Mouse (Mus musculus) heart, embryonic 15.5 days (tissue): ENCODE results near the gene Fzd9. TPM values are rescaled to one million over a fixed set of nuclear protein-coding genes. Genes with fewer than 3 reads are reported as not detected.

Source experiments
- ATAC-seq: fragments of 200-750 bp; cut with Nextera tagmentation; replicated peaks from 2 replicates; pipeline ENCODE4 v1.8.0; 2017; ENCODE audit warnings: low read depth, moderate TSS enrichment; ENCODE audit not compliant: insufficient number of reproducible peaks, insufficient read depth, low FRiP score
- H3K27ac ChIP-seq: fragments of 300-500 bp; sonication (generic); 2 replicates; pipeline ENCODE4 v1.5.1; 2015; ENCODE audit warnings: mild to moderate bottlenecking, inconsistent platforms
- H3K27me3 ChIP-seq: fragments of 300-500 bp; sonication (generic); 2 replicates; pipeline ENCODE4 v1.6.1; 2015; ENCODE audit warnings: inconsistent platforms
- H3K36me3 ChIP-seq: fragments of 300-500 bp; sonication (generic); 2 replicates; pipeline ENCODE4 v1.6.1; 2015; ENCODE audit warnings: mild to moderate bottlenecking, inconsistent platforms
- H3K4me1 ChIP-seq: fragments of 300-500 bp; sonication (generic); replicated peaks from 2 replicates; pipeline ENCODE4 v1.6.1; 2015; ENCODE audit warnings: inconsistent platforms
- H3K4me2 ChIP-seq: fragments of 300-500 bp; sonication (generic); 2 replicates; pipeline ENCODE4 v1.6.1; 2015; ENCODE audit warnings: inconsistent platforms, mild to moderate bottlenecking, moderate library complexity
- H3K4me3 ChIP-seq: fragments of 300-500 bp; sonication (generic); 2 replicates; pipeline ENCODE4 v1.5.1; 2015; ENCODE audit warnings: mild to moderate bottlenecking, inconsistent platforms
- H3K9ac ChIP-seq: fragments of 300-500 bp; sonication (generic); 2 replicates; pipeline ENCODE4 v1.6.1; 2015; ENCODE audit warnings: mild to moderate bottlenecking, inconsistent platforms
- H3K9me3 ChIP-seq: fragments of 300-500 bp; sonication (generic); replicated peaks from 2 replicates; pipeline ENCODE4 v1.6.1; 2016; ENCODE audit warnings: inconsistent platforms
- WGBS: fragments of 180-500 bp; shearing (Covaris S2); methylation state at CpG from one replicate; pipeline ENCODE4 v1.1.7; 2015; ENCODE audit warnings: mixed read lengths; 5-methylcytosine and 5-hydroxymethylcytosine counted together
- polyA plus RNA-seq: library from polyadenylated mRNA; unstranded; fragments of >200 nt; fragmentation: Nextera tagmentation; extraction: Ambion mirVana; gene quantifications from 2 replicates; pipeline ENCODE4 v1.2.1, GENCODE M21; 2015

Fzd9 gene
- polyA plus RNA-seq, 1 experiment from 2014 or later: 5.0 TPM

GRCm38 (mm10) chr5:135270361-135270760 is 19.3 kb upstream of the Fzd9 start:
- Histone ChIP-seq H3K9ac (no peak overlapping the region), H3K27ac (no peak overlapping the region), H3K4me1 (peaks cover 16% of the 10 kb centered on the region), H3K27me3 (no peaks in the 10 kb centered on the region), H3K4me3 (no peak overlapping the region), H3K4me2 (no peak overlapping the region), H3K36me3 (no peaks in the 10 kb centered on the region), H3K9me3 (no peaks in the 10 kb centered on the region)
- no peak for ATAC-seq
- WGBS: 88% methylated on average over 4 of the region's 4 CpGs

GRCm38 (mm10) chr5:135269451-135269850 is 18.4 kb upstream of the Fzd9 start:
- Histone ChIP-seq H3K4me2 (no peak overlapping the region), H3K36me3 (no peaks in the 10 kb centered on the region), H3K27ac (peak overlapping the region; percentile 27; the same call in 1 of the 2 replicates), H3K27me3 (no peaks in the 10 kb centered on the region), H3K4me3 (no peak overlapping the region), H3K4me1 (peaks cover 11% of the 10 kb centered on the region), H3K9ac (no peak overlapping the region), H3K9me3 (no peaks in the 10 kb centered on the region)
- ATAC-seq: 0 out of 2 replicates have a peak, but pooled peaks have one; percentile 25
- WGBS: 50% methylated on average over 8 of the region's 8 CpGs

GRCm38 (mm10) chr5:135264548-135264947 is 13.5 kb upstream of the Fzd9 start:
- H3K4me1 ChIP-seq: peaks cover 17% of the 10 kb centered on the region
- H3K9ac ChIP-seq: no peak overlapping the region
- no peaks in the 10 kb centered on the region for H3K27me3 ChIP-seq
- WGBS: 38% methylated on average over 9 of the region's 9 CpGs
- H3K4me3 ChIP-seq: no peak overlapping the region; the same call in 1 of the 2 replicates
- peak overlapping the region; percentile 48 for H3K27ac ChIP-seq
- H3K4me2 ChIP-seq: peak overlapping the region; percentile 46
- H3K9me3 ChIP-seq: no peaks in the 10 kb centered on the region
- ATAC-seq: peak; percentile 36; the same call in 1 of the 2 replicates
- no peaks in the 10 kb centered on the region for H3K36me3 ChIP-seq

GRCm38 (mm10) chr5:135263866-135264503 is 13.0 kb upstream of the Fzd9 start:
- Histone ChIP-seq H3K4me3 (peak overlapping the region; percentile 22; the same call in 1 of the 2 replicates), H3K9me3 (no peaks in the 10 kb centered on the region), H3K27ac (peak overlapping the region; percentile 48), H3K27me3 (no peaks in the 10 kb centered on the region), H3K4me2 (peak overlapping the region; percentile 46), H3K9ac (no peak overlapping the region), H3K4me1 (peaks cover 13% of the 10 kb centered on the region), H3K36me3 (no peaks in the 10 kb centered on the region)
- ATAC-seq: peak; percentile 90
- 13% methylated on average over 17 of the region's 17 CpGs for WGBS

GRCm38 (mm10) chr5:135258280-135259150 is 7.5 kb upstream of the Fzd9 start:
- no peaks in the 10 kb centered on the region for H3K27me3 ChIP-seq
- peaks cover 8% of the 10 kb centered on the region; the same call in 1 of the 2 replicates for H3K9me3 ChIP-seq
- H3K4me3 ChIP-seq: peak overlapping the region; percentile 29; the same call in 1 of the 2 replicates
- 32% methylated on average over 30 of the region's 30 CpGs for WGBS
- H3K27ac ChIP-seq: peak overlapping the region; percentile 81
- H3K4me1 ChIP-seq: peaks cover 16% of the 10 kb centered on the region
- H3K9ac ChIP-seq: peak overlapping the region; percentile 38; the same call in 1 of the 2 replicates
- H3K36me3 ChIP-seq: no peaks in the 10 kb centered on the region
- peak; percentile 62 for ATAC-seq
- peak overlapping the region; percentile 62 for H3K4me2 ChIP-seq

GRCm38 (mm10) chr5:135257559-135257958 is 6.5 kb upstream of the Fzd9 start:
- WGBS: 79% methylated on average over 12 of the region's 12 CpGs
- Histone ChIP-seq H3K36me3 (no peaks in the 10 kb centered on the region), H3K27me3 (no peaks in the 10 kb centered on the region), H3K9ac (no peak overlapping the region), H3K4me2 (no peak overlapping the region), H3K27ac (no peak overlapping the region), H3K4me1 (peaks cover 22% of the 10 kb centered on the region), H3K9me3 (peaks cover 8% of the 10 kb centered on the region; the same call in 1 of the 2 replicates), H3K4me3 (no peak overlapping the region)
- ATAC-seq: no peak

- Histone ChIP-seq H3K27ac (no peak overlapping the region), H3K9ac (no peak overlapping the region), H3K27me3 (no peaks in the 10 kb centered on the region), H3K9me3 (peaks cover 8% of the 10 kb centered on the region; the same call in 1 of the 2 replicates), H3K4me2 (no peak overlapping the region), H3K4me1 (peaks cover 28% of the 10 kb centered on the region), H3K36me3 (no peaks in the 10 kb centered on the region), H3K4me3 (no peak overlapping the region)
- WGBS: 82% methylated on average over 3 of the region's 3 CpGs
- no peak for ATAC-seq
Observed at GRCm38 (mm10) chr5:135256166-135256565, 5.1 kb upstream of the Fzd9 start.

- Histone ChIP-seq H3K27me3 (peaks cover 17% of the 10 kb centered on the region), H3K4me2 (no peak overlapping the region), H3K27ac (no peak overlapping the region), H3K9me3 (peaks cover 8% of the 10 kb centered on the region; the same call in 1 of the 2 replicates), H3K9ac (no peak overlapping the region), H3K4me3 (no peak overlapping the region), H3K4me1 (peaks cover 48% of the 10 kb centered on the region), H3K36me3 (no peaks in the 10 kb centered on the region)
- WGBS: 25% methylated on average over 12 of the region's 12 CpGs
- no peak for ATAC-seq
Observed at GRCm38 (mm10) chr5:135253741-135254401, 2.8 kb upstream of the Fzd9 start.

- WGBS: 2% methylated on average over 92 of the region's 92 CpGs
- peak; percentile 47 for ATAC-seq
- peak overlapping the region; percentile 66 for H3K4me3 ChIP-seq
- peaks cover 47% of the 10 kb centered on the region for H3K4me1 ChIP-seq
- H3K36me3 ChIP-seq: peaks cover 21% of the 10 kb centered on the region
- peaks cover 17% of the 10 kb centered on the region for H3K27me3 ChIP-seq
- no peaks in the 10 kb centered on the region for H3K9me3 ChIP-seq
- no peak overlapping the region for H3K27ac ChIP-seq
- peak overlapping the region; percentile 65 for H3K9ac ChIP-seq
- H3K4me2 ChIP-seq: peak overlapping the region; percentile 100
Observed at GRCm38 (mm10) chr5:135250186-135251078, 598 bp downstream of the Fzd9 start.

GRCm38 (mm10) chr5:135248956-135249676 is 1.9 kb downstream of the Fzd9 start:
- no peak overlapping the region for H3K27ac ChIP-seq
- no peaks in the 10 kb centered on the region for H3K9me3 ChIP-seq
- H3K4me1 ChIP-seq: peaks cover 45% of the 10 kb centered on the region
- H3K4me2 ChIP-seq: peak overlapping the region; percentile 100
- 87% methylated on average over 16 of the region's 16 CpGs for WGBS
- peaks cover 34% of the 10 kb centered on the region for H3K36me3 ChIP-seq
- H3K4me3 ChIP-seq: no peak overlapping the region
- no peak for ATAC-seq
- no peak overlapping the region for H3K9ac ChIP-seq
- H3K27me3 ChIP-seq: peaks cover 17% of the 10 kb centered on the region
